Mouse (Mus musculus) gastrocnemius, adult 18-20 months (tissue): ENCODE measurements around the gene Selenot. TPM values are rescaled to one million over a fixed set of nuclear protein-coding genes. Genes with fewer than 3 reads are reported as not detected.
"Not testable (repeated sequence)": the region's sequence is repeated elsewhere in the genome, so short reads cannot be mapped to it uniquely, and the experiment has no call there.

ENCODE experiments used
- DNase-seq: peaks from one replicate; pipeline ENCODE4 v3.0.0; 2021; ENCODE audit warnings: low spot score
- long read RNA-seq, 2 experiments: library from polyadenylated mRNA; stranded (forward); transcript quantifications; one replicate each; pipeline ENCODE4 v2.0.0; 2021
- total RNA-seq, 2 experiments: library from RNA; stranded (reverse); gene quantifications; 2 replicates each; pipeline ENCODE4 v1.2.3; 2021

Gene Selenot
- total RNA-seq, result 100 to 1,000 TPM; 121 TPM
- long read RNA-seq, experiment 1, transcript Selenot-201 (6 exons, 3,157 nt), result major isoform, 16 of 41 reads
- long read RNA-seq, experiment 1, partial matches to known transcripts, result 1 of 41 reads
- long read RNA-seq, experiment 1, other reads (novel, unspliced or antisense), result 24 of 41 reads
- long read RNA-seq, experiment 2, transcript Selenot-201 (6 exons, 3,157 nt), result major isoform, 8 of 28 reads
- long read RNA-seq, experiment 2, partial matches to known transcripts, result 0 of 28 reads
- long read RNA-seq, experiment 2, other reads (novel, unspliced or antisense), result 20 of 28 reads

GRCm38 (mm10) chr3:58576137-58577066 is at the start of gene Selenot:
Gene Selenot (plus strand): TSS chr3:58576636.
- peak; percentile 95 for DNase-seq

DNA sequence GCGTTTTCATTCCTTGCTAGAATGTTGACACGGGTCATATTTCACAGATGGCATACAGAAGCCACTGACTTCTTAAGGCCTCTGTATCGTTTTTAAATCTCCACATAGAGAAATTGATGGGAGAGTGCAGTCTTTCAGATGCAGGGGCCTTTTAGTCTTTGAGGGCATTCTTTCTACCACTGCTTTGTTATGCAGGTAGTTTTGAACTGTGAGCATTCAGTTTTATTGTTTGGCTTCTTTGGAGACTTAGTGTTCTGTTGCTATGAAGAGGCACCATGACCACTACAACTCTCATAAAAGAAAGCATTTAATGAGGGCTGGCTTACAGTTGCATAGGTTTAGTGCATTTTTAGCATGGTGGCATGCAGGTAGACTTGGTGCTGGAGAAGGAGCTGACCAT is 39.9 kb upstream of the Selenot start:
- no peak for DNase-seq

GRCm38 (mm10) chr3:58552001-58552811 is 24.2 kb upstream of the Selenot start:
- no peak for DNase-seq

DNA sequence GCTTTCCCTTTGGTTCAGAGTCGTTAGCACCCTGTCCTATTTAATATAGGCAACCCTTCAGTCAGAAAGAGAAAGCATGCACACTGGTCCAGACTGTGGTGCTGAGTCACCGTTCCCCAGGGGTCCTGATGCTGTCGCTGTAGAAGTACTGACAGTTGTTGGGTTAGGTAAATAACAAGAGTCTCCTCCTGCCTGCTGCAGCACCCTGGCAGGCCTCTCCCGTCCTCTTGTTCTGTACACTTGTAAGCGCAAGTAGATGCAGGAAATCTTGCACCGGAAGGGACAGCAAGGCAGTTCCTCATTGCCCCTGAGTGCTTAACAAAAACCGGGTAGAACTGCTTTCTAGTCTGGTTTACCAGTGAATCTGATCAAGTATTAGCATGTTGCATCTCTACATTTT is 19.8 kb upstream of the Selenot start:
- DNase-seq, result no peak

DNA sequence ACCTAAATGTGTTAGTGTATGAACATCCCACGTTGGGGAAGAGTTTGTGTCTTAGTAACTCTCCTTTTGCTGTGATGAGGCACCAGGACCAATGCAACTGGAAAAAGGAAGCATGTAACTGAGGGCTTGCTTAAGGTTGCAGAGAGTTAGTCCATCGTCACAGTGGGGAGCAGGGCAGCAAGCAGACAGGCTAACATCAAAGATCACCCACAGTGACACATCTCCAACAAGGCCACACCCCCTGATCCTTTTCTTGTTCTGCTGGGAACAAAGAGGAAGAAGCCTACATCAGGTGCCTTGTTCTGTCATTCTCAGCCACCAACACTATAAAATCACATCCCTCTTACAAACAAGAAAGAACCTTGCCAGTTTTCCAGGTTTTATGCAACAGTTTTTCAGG is 16.5 kb upstream of the Selenot start:
- no peak for DNase-seq

GRCm38 (mm10) chr3:58561437-58561836 is 15.0 kb upstream of the Selenot start:
- no peak for DNase-seq

GRCm38 (mm10) chr3:58570821-58571220 is 5.6 kb upstream of the Selenot start:
- no peak for DNase-seq

DNA sequence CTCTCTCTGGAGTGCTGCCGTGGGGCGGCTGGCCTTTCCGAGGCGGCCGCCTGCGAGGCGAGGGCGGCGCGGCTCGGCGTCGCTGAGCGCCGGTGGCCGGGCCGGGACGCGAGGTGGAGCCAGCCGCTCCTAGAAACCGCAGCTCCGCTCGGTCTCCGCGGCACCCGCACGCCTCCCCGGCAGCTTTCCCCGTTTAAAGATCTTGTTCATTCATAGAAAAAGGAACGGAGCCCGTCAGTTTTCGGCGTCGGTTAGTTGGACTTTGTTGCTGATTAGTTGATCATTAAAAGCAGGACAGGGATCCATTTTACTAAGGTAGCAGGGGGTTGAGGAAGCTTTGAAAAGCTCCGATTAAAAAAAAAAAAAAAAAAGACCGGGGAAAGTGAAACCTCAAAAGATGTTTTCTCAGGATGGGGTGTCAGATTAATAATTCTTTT is 649 bp downstream of the Selenot start:
- peak; percentile 34 for DNase-seq

GRCm38 (mm10) chr3:58577506-58578050 is 1.1 kb downstream of the Selenot start:
- no peak for DNase-seq

GRCm38 (mm10) chr3:58581530-58581929 is 5.1 kb downstream of the Selenot start:
- no peak for DNase-seq

- no peak for DNase-seq
These were observed 5.9 kb downstream of the Selenot start for GRCm38 (mm10) chr3:58582297-58582696.

- DNase-seq, result no peak
These were observed 6.5 kb downstream of the Selenot start for GRCm38 (mm10) chr3:58582788-58583426.

- not testable (repeated sequence) for DNase-seq
These were observed 14.1 kb downstream of the Selenot start for GRCm38 (mm10) chr3:58590544-58590943.

DNA sequence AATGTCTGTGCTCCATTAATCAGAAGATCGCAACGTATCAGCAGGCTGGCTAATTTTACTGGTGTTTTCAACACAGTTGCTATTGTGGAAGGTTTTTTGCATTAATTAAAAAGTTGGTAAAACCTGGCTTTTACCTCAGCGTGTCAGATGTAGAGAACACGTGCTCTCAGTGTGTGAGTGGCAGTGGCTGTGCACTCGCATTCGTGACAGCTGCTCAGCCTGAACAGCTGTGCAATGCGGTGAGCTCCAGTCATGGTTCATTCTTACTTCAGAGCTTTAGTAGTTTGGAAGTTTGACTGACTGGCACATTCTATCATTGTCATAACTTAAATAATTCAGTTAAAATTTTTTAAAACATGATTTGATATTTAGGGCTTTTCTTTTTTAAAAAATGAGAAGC is 16.2 kb downstream of the Selenot start:
- not testable (repeated sequence) for DNase-seq

DNA sequence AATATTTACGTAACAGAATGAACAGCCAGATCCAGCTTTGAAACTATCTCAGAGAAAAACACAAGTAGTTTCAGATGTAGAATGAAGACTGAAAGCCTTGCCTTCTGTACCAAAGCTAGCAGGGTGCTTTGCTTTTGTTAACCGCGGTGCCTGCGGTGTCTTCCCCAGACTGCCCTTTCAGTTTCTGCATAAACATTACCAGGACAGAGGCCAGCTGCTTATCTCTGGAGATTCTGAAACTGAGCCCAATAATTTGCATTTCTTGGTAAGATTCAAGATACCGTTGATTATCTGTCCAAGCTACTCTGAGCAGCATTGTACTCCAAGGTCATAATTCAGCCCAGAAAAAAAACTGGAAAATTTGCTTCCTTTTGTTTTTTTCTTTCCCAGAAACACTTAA is 17.2 kb downstream of the Selenot start:
- DNase-seq, result no peak

- no peak for DNase-seq
These were observed 32.1 kb downstream of the Selenot start for GRCm38 (mm10) chr3:58608506-58608905.

GRCm38 (mm10) chr3:58609985-58610384 is 33.5 kb downstream of the Selenot start:
- no peak for DNase-seq

GRCm38 (mm10) chr3:58621066-58621465 is 44.6 kb downstream of the Selenot start:
- no peak for DNase-seq

- DNase-seq, result no peak
These were observed 46.4 kb downstream of the Selenot start for GRCm38 (mm10) chr3:58622665-58623394.

- DNase-seq, result no peak
These were observed 48.5 kb downstream of the Selenot start for GRCm38 (mm10) chr3:58624981-58625380.
